Mouse (Mus musculus): ENCODE data around the gene Golim4.

DNA sequence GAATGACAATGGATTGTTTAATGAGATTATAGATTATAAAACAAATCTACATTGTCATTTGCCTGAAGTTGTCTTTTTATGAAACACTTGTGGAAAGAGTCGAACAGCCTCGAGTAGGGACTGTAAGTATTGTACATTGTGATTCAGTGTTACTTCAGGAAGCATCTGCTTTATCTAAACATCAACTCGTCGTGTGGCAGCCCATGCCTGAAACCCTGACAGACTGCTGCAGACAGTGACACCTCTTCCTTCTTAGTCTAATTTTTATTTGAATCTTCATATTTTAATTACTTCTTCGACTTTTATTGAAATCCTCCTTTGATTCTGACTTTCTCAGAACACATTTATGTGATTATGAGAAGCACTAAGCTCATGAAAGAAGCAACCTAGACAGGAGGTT lies 7.4 kb downstream of the Golim4 start:
- TF ChIP-seq CTCF (IDR thresholded peaks at IDR 0.05; ENCODE audit: low read depth, low read length), result no peak
- TF ChIP-seq GATA1 (IDR thresholded peaks at IDR 0.05; ENCODE audit: borderline replicate concordance, low read length), result no peak

All from G1E (cell line).